Mouse (Mus musculus) liver, embryonic 14.5 days (tissue): ENCODE measurements around the gene Baiap2l2. TPM values are rescaled to one million over a fixed set of nuclear protein-coding genes. Genes with fewer than 3 reads are reported as not detected.

Experiments
- ATAC-seq: fragments of 200-750 bp; cut with Nextera tagmentation; 2 replicates; pipeline ENCODE4 v1.8.0; 2017; ENCODE audit warnings: moderate number of reproducible peaks, mild to moderate bottlenecking, moderate library complexity; ENCODE audit not compliant: insufficient read depth
- DNase-seq, 3 experiments: peaks; one replicate each; pipeline ENCODE4 v3.0.0-alpha.2; 2012 to 2013; ENCODE audit warnings: low read depth in 3 of 3, low spot score in 3 of 3
- H3K27ac ChIP-seq: fragments of 300-500 bp; sonication (generic); 2 replicates; pipeline ENCODE4 v1.5.1; 2014; ENCODE audit warnings: moderate library complexity, mild to moderate bottlenecking, control low read depth, inconsistent platforms
- H3K27me3 ChIP-seq: fragments of 300-500 bp; sonication (generic); 2 replicates; pipeline ENCODE4 v1.6.1; 2014; ENCODE audit warnings: mild to moderate bottlenecking, low read length, moderate library complexity; ENCODE audit not compliant: control insufficient read depth, insufficient read depth
- H3K36me3 ChIP-seq: fragments of 300-500 bp; sonication (generic); replicated peaks from 2 replicates; pipeline ENCODE4 v1.6.1; 2014; ENCODE audit warnings: low read depth; ENCODE audit not compliant: control insufficient read depth, insufficient read depth
- H3K4me1 ChIP-seq, 2 experiments: fragments of 200-500 bp in 1 of 2; fragments of 300-500 bp in 1 of 2; sonication (generic) in 1 of 2; replicated peaks; 2 replicates each; pipeline ENCODE4 v1.6.1; 2012 to 2014; ENCODE audit warnings: antibody characterized with exemption in 1 of 2, inconsistent platforms in 1 of 2, low read length in 1 of 2; ENCODE audit not compliant: control insufficient read depth in 2 of 2, insufficient read depth in 2 of 2
- H3K4me2 ChIP-seq: fragments of 300-500 bp; sonication (generic); 2 replicates; pipeline ENCODE4 v1.6.1; 2014; ENCODE audit warnings: low read depth, mild to moderate bottlenecking, control low read depth, moderate library complexity
- H3K4me3 ChIP-seq, 2 experiments: fragments of 200-500 bp in 1 of 2; fragments of 300-500 bp in 1 of 2; sonication (generic) in 1 of 2; 2 replicates each; pipeline ENCODE4 v1.5.1; 2012 to 2014; ENCODE audit warnings: low read depth in 2 of 2, low read length in 2 of 2, mild to moderate bottlenecking in 2 of 2, control low read depth in 1 of 2, inconsistent platforms in 1 of 2, moderate library complexity in 1 of 2; ENCODE audit not compliant: insufficient read depth in 1 of 2
- H3K9ac ChIP-seq: fragments of 300-500 bp; sonication (generic); replicated peaks from 2 replicates; pipeline ENCODE4 v1.6.1; 2014; ENCODE audit warnings: mild to moderate bottlenecking, control low read depth, moderate library complexity
- H3K9me3 ChIP-seq: fragments of 300-500 bp; sonication (generic); 2 replicates; pipeline ENCODE4 v1.6.1; 2016; ENCODE audit warnings: low read length, mixed read lengths; ENCODE audit not compliant: control insufficient read depth
- CTCF ChIP-seq: IDR thresholded peaks from 2 replicates; pipeline ENCODE4 v1.5.1; 2016; ENCODE audit warnings: antibody characterized with exemption, low read depth, control low read depth
- EP300 ChIP-seq: IDR thresholded peaks from 2 replicates; pipeline ENCODE4 v1.6.1; 2016; ENCODE audit warnings: antibody characterized with exemption, low read depth
- WGBS: fragments of 180-500 bp; shearing (Covaris S2); extraction: QIAGEN DNeasy Blood & Tissue Kit; methylation state at CpG from one replicate; pipeline ENCODE4 v1.1.7; 2014; ENCODE audit not compliant: insufficient replicate concordance; 5-methylcytosine and 5-hydroxymethylcytosine counted together
- polyA plus RNA-seq, 2 experiments: library from polyadenylated mRNA; depleted of rRNA in 1 of 2; stranded (reverse) in 1 of 2; unstranded in 1 of 2; fragments of >200 nt; fragmentation: Nextera tagmentation in 1 of 2; extraction: Ambion mirVana in 1 of 2; gene quantifications; 2 replicates each; pipeline versions ENCODE4 v1.2.1 to v1.2.3; 2012 to 2014

Baiap2l2 gene
- polyA plus RNA-seq, 2 experiments: 1.2 to 3.9 TPM

DNA sequence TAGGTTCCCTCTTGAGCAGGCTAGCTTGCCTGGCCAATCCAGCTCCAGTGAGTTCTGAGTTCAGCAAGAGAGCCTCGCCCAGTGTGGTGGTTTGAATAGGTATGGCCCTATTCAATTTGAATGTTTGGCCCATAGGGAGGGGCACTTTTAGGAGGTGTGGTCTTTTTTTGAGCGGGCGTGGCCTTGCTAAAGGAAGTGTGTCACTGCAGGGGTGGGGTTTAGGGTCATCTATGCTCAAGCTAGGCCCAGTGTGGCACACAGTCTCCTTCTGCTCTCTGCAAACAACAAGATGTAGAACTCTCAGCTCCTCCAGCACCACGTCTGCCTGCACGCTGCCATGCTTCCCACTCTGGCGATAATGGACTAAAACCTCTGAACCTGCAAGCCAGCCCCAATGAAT lies 21.6 kb downstream of the Baiap2l2 start:
- 72% methylated on average over 6 of the region's 6 CpGs for WGBS
- no peaks in the 10 kb centered on the region for H3K36me3 ChIP-seq
- DNase-seq: no peak
- H3K9me3 ChIP-seq: no peaks in the 10 kb centered on the region
- no peak for TF ChIP-seq EP300
- TF ChIP-seq CTCF: no peak
- no peak overlapping the region for H3K27ac ChIP-seq
- H3K27me3 ChIP-seq: peaks cover 39% of the 10 kb centered on the region
- H3K9ac ChIP-seq: no peak overlapping the region
- no peak for ATAC-seq
- no peaks in the 10 kb centered on the region for H3K4me1 ChIP-seq
- H3K4me2 ChIP-seq: no peak overlapping the region
- H3K4me3 ChIP-seq: no peak overlapping the region

GRCm38 (mm10) chr15:79262786-79263309 lies 22.5 kb downstream of the Baiap2l2 start:
- no peak overlapping the region for H3K27ac ChIP-seq
- no peaks in the 10 kb centered on the region for H3K9me3 ChIP-seq
- ATAC-seq (no peak), DNase-seq (no peak)
- H3K36me3 ChIP-seq: no peaks in the 10 kb centered on the region
- peaks cover 39% of the 10 kb centered on the region for H3K27me3 ChIP-seq
- TF ChIP-seq CTCF (no peak), EP300 (no peak)
- WGBS: 63% methylated on average over 3 of the region's 3 CpGs
- H3K4me2 ChIP-seq: no peak overlapping the region
- H3K9ac ChIP-seq: no peak overlapping the region
- no peak overlapping the region for H3K4me3 ChIP-seq
- H3K4me1 ChIP-seq: no peaks in the 10 kb centered on the region

- no peak for TF ChIP-seq EP300
- peak; percentile 41; the same call in 1 of the 2 replicates for TF ChIP-seq CTCF
- H3K27ac ChIP-seq: no peak overlapping the region
- no peak overlapping the region for H3K9ac ChIP-seq
- no peaks in the 10 kb centered on the region for H3K36me3 ChIP-seq
- no peak overlapping the region for H3K4me3 ChIP-seq
- no peaks in the 10 kb centered on the region for H3K4me1 ChIP-seq
- no peaks in the 10 kb centered on the region for H3K9me3 ChIP-seq
- 19% methylated on average over 13 of the region's 13 CpGs for WGBS
- no peak for ATAC-seq
- DNase-seq: no peak
- H3K4me2 ChIP-seq: no peak overlapping the region
- peaks cover 39% of the 10 kb centered on the region for H3K27me3 ChIP-seq
Observed at GRCm38 (mm10) chr15:79262375-79262774, 23.0 kb downstream of the Baiap2l2 start.

- peaks cover 39% of the 10 kb centered on the region for H3K27me3 ChIP-seq
- ATAC-seq (no peak), DNase-seq (no peak)
- no peaks in the 10 kb centered on the region for H3K4me1 ChIP-seq
- no peak overlapping the region for H3K27ac ChIP-seq
- H3K4me2 ChIP-seq: peak overlapping the region; percentile 63
- TF ChIP-seq CTCF (no peak), EP300 (no peak)
- H3K4me3 ChIP-seq: peak overlapping the region in 1 of 2 experiments; percentile 47; a peak in 2 of 4 replicates
- under 1% methylated on average over 21 of the region's 28 CpGs for WGBS
- no peaks in the 10 kb centered on the region for H3K36me3 ChIP-seq
- no peak overlapping the region for H3K9ac ChIP-seq
- H3K9me3 ChIP-seq: no peaks in the 10 kb centered on the region
Observed at GRCm38 (mm10) chr15:79261757-79262156, 23.6 kb downstream of the Baiap2l2 start.

GRCm38 (mm10) chr15:79261095-79261725 lies 24.1 kb downstream of the Baiap2l2 start:
- Histone ChIP-seq H3K9ac (no peak overlapping the region), H3K4me3 (peak overlapping the region; percentile 23 to 47), H3K27me3 (peaks cover 39% of the 10 kb centered on the region), H3K27ac (no peak overlapping the region), H3K4me2 (peak overlapping the region; percentile 63), H3K9me3 (no peaks in the 10 kb centered on the region), H3K36me3 (no peaks in the 10 kb centered on the region), H3K4me1 (no peaks in the 10 kb centered on the region)
- TF ChIP-seq EP300: no peak
- no peak for TF ChIP-seq CTCF
- DNase-seq (no peak), ATAC-seq (no peak)
- WGBS: under 1% methylated on average over 61 of the region's 62 CpGs
